Mouse (Mus musculus): ENCODE results near the gene Amhr2. TPM values are rescaled to one million over a fixed set of nuclear protein-coding genes. Genes with fewer than 3 reads are reported as not detected.

The Amhr2 gene
- total RNA-seq, 2 experiments from 2014 or later: 2.8 to 3.1 TPM

GRCm38 (mm10) chr15:102423602-102424240 lies 21.4 kb upstream of the Amhr2 start:
- no peak for DNase-seq (ENCODE audit: low spot score in 2 of 2)

DNA sequence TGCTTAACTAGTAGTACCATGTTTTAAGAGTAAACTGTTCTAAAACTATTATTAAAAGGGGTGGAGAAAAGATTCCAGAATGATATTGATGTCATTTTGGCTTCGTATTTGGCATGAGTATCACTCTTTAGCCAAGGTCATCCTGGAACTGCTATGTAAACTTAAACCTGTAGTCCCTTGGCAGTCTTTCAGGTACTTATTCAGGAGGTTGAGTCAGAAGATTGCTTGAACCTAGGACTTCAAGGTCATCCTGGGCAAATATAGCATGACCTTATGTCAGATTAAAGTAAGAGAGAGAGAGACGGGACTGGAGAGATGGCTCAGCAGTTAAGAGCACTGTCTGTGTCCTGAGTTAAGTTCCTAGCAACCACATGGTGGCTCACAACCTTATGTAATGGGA lies 20.5 kb upstream of the Amhr2 start:
- DNase-seq (ENCODE audit: low spot score in 2 of 2): no peak

GRCm38 (mm10) chr15:102426963-102427362 lies 18.2 kb upstream of the Amhr2 start:
- DNase-seq (ENCODE audit: low spot score in 2 of 2): no peak

DNA sequence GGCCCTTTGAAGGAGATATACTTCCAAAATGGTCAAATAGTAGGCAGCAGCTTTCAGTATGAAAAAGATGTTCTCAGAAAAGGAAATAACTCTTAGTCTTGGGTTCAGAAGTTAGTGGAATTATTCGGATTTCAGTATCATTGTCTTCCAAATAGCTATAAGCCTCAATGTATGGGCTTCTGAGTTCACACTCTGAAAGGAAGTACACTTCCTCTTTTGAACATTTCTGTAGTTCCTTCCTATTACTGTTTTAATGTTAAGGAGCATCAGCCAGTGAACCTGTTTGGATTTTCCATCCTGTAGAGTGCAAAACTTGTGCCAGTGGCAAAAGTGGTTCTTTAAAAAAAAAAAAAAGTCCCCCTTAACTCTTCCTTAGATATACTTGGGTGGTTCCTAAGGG lies 13.1 kb upstream of the Amhr2 start:
- no peak for DNase-seq (ENCODE audit: low spot score in 2 of 2)

DNA sequence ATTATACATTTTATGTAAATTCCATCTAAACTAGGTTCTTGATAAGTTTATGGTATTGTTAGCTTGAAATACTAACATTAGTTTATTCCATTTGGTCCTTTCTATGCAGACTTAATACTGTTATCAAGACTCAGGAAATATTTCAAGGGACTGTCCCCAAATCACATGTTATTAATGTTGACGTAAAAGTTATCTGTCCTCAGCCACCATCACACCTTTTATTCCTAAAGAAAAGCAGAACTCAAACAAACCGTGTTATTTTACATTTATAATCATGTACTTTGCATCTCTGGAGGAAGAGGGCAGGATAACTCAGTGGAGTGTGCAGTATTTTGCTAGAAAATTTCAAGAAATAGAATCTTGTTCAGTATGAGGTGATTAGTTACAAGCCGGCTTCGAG lies 12.0 kb upstream of the Amhr2 start:
- DNase-seq (ENCODE audit: low spot score in 2 of 2): no peak

GRCm38 (mm10) chr15:102442490-102442889 lies 2.7 kb upstream of the Amhr2 start:
- DNase-seq (ENCODE audit: low spot score in 2 of 2): peak; percentile 60 to 76

DNA sequence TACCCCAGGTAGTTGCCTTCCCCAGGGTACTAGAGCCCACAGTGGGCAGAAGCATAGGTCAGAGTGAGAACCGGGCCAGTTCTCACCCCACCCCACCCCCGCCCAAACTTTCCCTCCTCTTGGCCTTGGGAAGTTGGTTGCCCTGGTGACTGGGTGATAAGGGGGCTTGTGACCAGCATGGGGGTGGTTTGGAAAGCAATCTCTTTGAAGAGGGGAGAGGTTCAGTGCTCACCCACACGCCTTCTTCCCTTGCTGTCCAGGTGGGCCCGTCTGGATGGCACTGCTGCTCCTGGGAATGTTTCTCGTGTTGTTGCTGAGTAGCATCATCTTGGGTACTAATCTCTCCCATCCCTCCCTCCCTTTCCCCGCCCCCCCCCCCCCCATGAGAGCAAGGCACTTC lies 1.3 kb downstream of the Amhr2 start:
- no peak for DNase-seq (ENCODE audit: low spot score in 2 of 2)

DNA sequence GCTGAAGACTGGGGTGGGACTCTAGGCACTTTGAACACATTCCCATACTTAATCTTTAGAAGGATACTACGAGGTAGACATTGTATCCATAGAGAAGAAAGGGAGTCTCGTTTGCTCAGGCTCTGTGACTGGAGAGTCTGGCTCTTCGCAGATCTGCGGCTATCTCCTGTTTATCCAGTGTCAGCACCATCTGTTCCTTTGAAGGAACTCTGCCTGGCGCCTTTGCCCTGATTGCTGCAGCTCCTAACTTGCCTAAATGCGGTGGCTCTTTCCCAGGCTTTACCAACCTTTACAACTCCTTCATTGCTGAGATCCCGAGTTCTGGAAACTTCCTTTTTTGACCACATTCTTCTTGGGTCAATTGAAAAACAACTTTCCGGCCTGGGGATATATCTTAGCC lies 4.2 kb downstream of the Amhr2 start:
- no peak for DNase-seq (ENCODE audit: low spot score in 2 of 2)

- peak in 1 of 2 experiments; percentile 39 for DNase-seq (ENCODE audit: low spot score in 2 of 2)
Measured at GRCm38 (mm10) chr15:102450928-102451327, 5.8 kb downstream of the Amhr2 start.

GRCm38 (mm10) chr15:102451666-102452430 lies 6.7 kb downstream of the Amhr2 start:
- DNase-seq (ENCODE audit: low spot score in 2 of 2): no peak

DNA sequence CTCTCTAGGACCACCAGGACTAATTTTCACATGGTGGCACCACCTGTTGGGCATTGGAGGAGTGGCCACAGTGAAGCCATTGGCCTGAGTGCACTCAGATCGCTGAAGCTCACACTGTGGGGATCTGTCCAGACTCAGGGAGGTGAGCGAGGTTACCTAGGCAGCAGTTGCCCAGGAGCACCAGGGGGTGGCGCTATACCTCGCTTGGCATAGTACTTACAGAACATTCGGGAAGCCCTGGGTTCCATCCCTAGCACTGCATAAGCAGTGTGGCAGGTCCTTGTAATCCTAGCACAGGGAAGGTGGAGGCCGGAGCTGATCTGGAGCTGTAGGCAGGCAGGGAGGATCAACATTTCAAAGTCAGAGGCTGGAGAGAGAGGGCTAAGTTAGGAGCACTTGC lies 10.8 kb downstream of the Amhr2 start:
- no peak for DNase-seq (ENCODE audit: low spot score in 2 of 2)

GRCm38 (mm10) chr15:102458050-102458736 lies 13.0 kb downstream of the Amhr2 start:
- no peak for DNase-seq (ENCODE audit: low spot score in 2 of 2)

DNA sequence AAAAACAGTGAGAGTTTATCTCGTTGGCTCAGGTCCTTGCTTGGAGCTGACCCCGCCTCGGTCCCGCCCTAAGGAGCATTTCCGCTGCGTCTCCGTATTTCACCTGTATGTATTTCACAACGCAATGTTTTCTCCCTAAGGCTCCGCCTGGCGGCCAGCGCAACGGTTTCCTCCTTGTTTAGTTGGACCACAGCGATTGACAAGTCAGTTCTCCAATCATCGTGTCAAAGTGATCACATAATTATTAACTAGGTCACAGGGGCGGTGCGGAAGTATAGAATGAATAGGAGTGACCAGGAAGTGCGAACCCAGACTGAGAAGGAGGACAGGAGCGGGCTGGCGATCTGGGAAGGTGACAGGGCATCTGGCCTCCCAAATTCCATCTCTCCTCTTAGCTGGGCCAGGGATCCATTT lies 13.7 kb downstream of the Amhr2 start, which contains the start of gene Prr13:
Gene Prr13, plus strand, starts transcription at position 125 of the 414 bp plus-strand sequence.
- peak; percentile 39 to 84 for DNase-seq (ENCODE audit: low spot score in 2 of 2)

- no peak for DNase-seq (ENCODE audit: low spot score in 2 of 2)
Measured at GRCm38 (mm10) chr15:102459381-102459780, 14.2 kb downstream of the Amhr2 start.

- no peak for DNase-seq (ENCODE audit: low spot score in 2 of 2)
Measured at GRCm38 (mm10) chr15:102459847-102460246, 14.7 kb downstream of the Amhr2 start.

DNA sequence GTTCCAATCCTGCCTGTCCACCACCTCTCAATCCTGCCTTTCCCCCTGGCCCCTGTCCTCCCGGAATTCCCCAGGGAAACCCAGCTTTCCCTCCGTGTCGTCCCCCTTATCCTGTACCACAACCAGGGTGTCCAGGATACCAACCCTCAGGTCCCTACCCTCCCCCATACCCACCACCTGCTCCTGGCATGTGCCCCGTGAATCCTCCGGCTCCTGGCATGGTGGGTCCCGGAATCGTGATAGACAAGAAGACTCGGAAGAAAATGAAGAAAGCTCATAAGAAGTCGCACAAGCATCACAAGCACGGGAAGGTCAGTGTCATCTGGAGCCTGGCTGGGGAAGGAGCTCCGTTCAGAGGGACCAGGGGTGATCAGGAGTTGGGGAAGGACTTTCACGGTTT lies 15.2 kb downstream of the Amhr2 start:
- DNase-seq (ENCODE audit: low spot score in 2 of 2): no peak

DNA sequence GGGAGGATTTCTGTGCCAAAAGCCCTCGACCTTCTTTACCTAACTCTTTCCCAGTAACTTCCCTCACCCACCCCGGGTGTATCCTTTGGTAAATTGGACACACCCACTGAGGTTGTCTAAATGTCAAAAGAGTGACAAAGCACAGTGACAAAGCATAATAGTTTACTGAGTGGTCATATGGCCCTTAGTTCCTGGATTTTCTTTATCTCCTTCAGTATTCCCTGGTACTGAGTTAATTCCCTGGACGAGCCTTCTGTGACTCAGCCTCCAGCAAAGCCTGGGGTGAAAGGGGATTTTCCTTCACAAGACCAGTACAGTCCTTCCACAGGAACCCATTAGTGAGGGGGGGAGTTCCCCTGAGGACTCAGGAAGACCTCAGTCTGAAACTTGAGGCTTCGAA lies 15.8 kb downstream of the Amhr2 start:
- DNase-seq (ENCODE audit: low spot score in 2 of 2): no peak

- no peak for DNase-seq (ENCODE audit: low spot score in 2 of 2)
Measured at GRCm38 (mm10) chr15:102461430-102462075, 16.4 kb downstream of the Amhr2 start.

DNA sequence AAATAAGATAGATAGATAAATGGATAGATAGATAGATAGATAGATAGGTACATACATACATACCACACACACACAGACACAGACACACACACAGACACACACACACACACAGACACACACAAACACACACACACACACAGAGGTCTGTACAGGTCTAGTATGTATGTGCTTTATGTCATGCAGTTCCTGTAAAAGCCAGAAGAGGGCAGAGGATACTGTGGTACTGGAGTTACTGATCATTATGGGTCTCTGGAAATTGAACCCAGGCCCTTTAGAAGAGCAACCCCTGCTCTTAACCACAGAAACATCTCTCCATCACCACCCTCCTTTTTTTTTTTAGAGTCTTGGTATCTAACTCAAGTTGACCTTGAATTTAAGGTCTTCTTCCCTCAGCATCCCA lies 18.5 kb downstream of the Amhr2 start:
- DNase-seq (ENCODE audit: low spot score in 2 of 2): no peak

GRCm38 (mm10) chr15:102468675-102469370 lies 23.7 kb downstream of the Amhr2 start:
- no peak for DNase-seq (ENCODE audit: low spot score in 2 of 2)

GRCm38 (mm10) chr15:102470183-102470604 lies 25.0 kb downstream of the Amhr2 start, which contains the start of gene Pcbp2:
TSS of gene Pcbp2 (plus strand) at chr15:102470539.
- DNase-seq (ENCODE audit: low spot score in 2 of 2): peak; percentile 92 to 94

Data from adrenal gland, postnatal 4 days (tissue).